Mouse (Mus musculus): ENCODE measurements around the gene Mat1a.

Mat1a gene

DNA sequence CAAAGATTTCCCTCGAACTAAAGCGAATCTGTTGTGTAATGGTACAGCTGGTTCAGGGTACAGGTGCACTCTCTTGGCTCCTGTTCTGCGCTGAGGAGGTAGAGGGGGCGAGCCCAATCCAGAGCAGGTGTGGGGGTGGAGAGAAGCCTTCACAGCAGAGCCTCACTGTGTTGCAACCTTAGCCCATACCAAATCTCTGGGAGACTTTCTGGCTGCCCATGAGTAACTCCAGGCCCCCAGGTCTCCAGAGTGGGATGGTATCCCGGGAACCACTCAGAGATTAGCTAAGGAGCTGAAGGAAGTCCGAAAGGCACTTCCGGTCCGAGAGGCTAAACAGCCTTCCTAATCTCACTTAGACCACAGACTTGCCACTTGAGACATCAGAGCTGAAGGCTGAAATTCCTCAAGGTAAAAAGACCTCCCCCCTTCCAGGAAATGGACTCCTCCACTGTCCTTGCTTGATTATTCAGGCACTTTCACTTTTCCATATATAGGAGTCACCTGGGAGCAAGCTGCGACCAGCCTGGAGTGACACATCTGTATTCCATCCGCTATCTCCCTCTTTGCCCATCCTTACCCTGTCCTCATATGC, at the start of gene Mat1a:
Gene Mat1a, plus strand, starts transcription at position 183 of the 592 bp plus-strand sequence.
- no peak for DNase-seq

- no peak for DNase-seq
Observed at GRCm38 (mm10) chr14:41065168-41065567, 39.7 kb upstream of the Mat1a start.

- DNase-seq, result no peak
Observed at GRCm38 (mm10) chr14:41066416-41066815, 38.4 kb upstream of the Mat1a start.

- no peak for DNase-seq
Observed at GRCm38 (mm10) chr14:41069108-41069507, 35.7 kb upstream of the Mat1a start, which contains the start of gene Dydc2. TSS of gene Dydc2 (minus strand) at chr14:41069208.

DNA sequence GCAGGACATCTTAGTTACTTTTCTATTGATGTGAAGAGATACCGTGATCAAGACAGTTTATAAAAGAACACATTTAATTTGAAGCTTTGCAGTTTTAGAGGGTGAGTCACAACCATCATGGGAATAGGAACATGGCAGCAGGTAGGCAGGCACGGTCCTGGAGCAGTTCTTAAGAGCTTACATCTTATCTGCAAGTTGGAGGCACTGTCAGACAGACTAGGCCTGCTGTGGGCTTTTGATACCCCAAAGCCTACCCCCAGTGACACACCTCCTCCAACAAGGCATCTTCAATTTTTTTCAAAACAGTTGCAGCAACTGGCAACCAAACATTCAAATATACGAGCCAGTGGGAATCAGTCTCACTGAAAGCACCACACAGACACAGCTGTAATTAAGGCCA, 34.5 kb upstream of the Mat1a start:
- DNase-seq, result no peak

- peak; percentile 29 for DNase-seq
Observed at GRCm38 (mm10) chr14:41072229-41072943, 32.4 kb upstream of the Mat1a start, which contains the start of gene Dydc1. TSS of gene Dydc1 (plus strand) at chr14:41072911.

DNA sequence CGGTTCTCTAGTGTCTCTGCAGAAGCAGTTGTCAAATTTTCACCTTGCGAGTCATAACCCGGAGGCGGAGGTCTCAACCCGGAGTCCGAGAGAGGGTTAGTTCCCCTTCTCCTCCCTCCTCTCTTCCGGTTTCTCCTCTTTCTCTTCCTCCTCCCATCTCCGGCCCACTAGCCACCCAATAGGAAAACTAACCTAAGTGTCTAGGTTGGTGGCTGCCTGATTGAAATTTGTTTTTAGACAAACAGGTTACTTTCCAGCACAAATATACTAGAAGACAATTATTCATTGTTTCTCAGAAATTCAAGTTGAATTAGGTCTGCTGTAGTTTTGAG, 31.9 kb upstream of the Mat1a start:
- no peak for DNase-seq

DNA sequence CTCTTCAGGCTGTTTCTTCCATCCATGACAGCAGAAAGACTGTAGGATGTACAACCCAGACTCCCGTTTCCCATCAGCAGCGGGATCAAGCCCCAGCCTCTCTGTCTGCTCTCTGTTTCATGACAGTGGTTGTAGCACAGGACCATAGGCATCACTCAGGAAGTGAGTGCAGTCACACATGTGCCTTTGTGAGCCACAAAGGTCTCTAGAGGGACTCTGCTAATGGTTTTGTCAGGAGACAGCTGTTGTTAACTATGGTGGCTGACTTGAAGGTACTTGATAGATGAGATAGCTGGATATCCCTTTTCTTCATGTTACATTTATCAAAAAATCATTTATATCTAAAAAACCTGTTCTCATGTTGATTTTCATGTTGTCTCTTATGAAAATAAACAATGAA, 22.4 kb upstream of the Mat1a start:
- no peak for DNase-seq

DNA sequence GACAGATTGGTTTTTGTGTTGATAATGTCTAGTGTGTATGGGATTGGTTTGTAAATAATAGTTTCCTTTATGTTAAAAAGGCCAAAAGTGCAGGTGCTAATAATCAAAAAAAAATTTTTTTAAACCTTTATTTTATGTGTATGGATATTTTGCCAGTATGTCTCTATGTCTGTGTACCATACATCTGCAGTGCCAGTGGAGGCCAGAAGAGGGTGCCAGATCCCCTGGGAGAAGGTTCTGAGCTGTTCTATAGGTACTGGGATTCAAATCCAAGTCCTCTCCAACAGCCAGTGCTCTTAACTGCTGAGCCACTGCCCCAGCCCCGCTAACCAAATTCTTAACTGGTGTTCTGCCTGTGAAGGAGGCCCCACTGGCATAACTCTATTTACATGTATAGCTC, 17.3 kb upstream of the Mat1a start:
- no peak for DNase-seq

DNA sequence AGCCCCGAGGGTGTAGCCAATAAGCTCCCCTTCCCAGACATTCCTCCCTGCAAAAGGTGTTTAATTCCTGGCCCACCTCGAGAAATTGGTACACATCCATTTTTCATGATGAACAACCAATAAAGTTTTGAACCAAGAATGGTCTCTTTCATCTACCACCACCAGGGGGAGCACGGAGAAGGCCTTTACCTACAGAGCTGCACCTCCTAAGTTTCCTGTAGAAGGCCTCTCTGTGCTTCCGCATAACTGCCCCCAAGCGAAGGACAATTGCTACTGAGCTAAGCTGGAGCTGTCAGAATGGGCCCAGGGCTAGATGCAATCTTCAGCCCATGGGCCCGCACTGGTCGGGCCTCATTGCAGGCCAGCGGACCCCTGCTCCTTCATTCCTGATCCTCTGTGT, 14.1 kb upstream of the Mat1a start:
- no peak for DNase-seq

DNA sequence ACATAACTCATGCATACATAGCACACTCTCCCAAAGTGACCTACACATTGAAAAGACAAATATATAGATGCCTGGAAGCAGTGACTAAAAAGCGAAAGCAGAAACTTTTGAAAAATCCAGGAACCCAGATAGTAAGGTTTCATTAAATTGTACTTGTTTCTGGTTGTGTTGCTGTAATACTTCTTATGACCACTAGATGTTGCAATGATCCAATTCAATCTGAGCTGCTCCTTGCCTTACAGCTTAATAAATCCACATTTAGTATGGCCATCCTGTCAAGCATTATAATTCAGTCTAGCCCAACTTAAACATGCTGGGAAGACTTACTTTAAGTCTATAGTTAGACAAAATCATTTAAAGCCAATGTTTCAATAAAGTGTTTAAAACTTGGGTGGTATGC, 10.7 kb upstream of the Mat1a start:
- no peak for DNase-seq

DNA sequence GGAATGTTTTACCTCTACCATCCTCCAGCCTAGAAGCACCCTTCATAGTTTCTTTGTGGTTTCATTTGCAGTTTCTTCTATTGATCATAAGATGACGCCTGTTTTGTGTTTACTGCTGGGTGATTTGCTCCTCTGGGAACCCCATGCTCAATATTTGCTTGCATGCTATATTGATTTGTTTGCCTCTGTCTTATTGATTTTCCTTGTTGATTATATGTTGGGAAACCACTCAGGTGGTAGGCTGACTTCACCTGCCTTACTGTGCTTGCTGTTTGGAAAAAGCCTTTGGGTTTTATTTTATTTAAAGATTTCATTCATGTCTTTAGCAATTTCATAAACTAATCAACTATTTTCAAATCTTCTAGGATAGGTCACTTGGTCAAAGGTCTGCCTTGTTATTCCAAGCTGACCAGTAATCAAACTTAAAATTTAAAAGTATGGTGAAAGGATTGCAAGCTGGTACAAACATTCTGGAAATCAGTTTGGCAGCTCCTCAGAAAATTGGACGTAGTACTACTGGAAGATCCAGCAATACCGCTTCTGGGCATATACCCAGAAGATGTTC, 8.5 kb upstream of the Mat1a start:
- no peak for DNase-seq

DNA sequence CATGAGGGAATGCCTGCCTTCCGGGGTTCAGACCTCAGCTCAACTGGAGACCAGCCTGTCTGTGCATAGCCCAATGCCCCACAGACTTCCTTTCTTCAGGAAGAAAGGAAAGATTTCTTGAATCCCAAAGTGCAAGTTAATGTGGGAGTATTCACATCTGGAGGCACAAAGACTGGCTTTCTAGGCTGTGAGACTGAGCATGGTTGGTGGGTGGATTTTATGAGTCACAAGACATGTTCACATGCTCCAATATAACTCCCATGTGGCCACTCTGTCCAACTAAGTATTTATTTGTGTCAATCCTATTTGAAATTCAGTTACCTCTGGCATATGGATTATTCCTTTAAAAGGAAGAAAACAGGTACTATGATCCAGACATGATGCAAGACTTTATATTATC, 6.1 kb upstream of the Mat1a start:
- DNase-seq, result no peak

DNA sequence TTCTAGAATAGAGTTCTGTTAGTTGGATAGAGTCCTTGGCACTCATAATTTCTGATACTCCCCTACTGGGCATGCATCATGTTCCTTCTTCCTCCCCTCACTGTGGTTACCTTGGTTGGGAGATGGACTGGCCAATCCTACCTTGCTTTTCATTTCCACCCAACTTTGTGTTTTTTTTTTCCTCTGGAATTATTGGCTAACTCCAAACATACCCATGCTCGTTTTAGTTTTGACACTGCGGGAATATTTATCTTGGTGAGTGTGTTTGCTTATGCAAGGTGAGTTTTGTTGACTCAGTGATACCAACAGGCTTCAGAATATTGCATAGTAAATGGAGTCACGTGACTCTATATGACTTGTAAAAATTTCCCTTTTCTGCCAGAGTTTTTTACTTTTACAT, 4.1 kb upstream of the Mat1a start:
- no peak for DNase-seq

- DNase-seq, result no peak
Observed at GRCm38 (mm10) chr14:41101242-41101641, 3.6 kb upstream of the Mat1a start.

GRCm38 (mm10) chr14:41102269-41102668, 2.6 kb upstream of the Mat1a start:
- DNase-seq, result no peak

DNA sequence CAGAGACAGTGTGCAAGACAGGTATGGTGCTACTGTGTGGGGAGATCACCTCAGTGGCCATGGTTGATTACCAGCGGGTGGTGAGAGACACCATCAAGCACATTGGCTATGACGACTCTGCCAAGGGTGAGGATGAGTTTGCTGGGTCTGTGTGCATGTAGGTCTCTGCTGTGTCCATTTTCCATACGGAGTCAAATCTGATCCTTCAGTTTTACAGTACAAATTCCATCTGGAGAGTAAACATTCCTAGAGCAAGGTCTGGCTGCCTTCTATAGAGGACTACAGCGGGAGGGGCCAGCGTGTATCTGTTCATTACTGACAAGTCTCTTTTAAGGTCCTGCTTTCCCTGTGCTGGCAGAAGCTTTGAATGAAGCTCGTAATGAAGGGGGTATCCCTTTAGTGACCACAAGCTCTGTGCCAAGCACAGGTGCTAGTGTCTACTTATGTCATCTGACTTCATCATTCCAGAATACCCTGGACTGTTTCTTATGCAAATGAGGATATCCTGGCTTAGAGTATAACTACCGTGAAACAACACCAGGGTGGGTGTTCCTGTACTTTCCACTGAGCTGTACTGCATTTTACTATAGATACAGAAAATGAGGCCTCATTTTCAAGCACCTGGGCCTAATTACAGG, 6.3 kb downstream of the Mat1a start:
- DNase-seq, result no peak

DNA sequence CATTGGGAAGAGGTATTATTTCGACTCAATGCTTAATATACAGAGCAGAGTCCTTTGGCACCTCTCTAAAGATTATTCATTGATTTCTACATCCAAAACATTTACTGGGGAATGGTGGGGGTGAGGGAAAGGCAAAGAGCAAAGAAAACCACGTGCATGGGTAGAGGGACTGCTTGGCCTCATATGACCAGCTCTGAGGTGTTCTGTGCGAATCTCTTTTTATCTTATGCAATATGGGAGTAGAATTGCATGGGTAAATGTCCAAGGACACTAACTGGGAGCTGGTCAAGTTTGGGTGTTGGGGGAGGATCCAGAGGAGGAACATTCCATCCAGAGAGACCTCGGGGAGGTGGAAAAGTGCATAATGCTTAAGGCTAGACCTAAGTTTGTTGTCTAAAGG, 8.1 kb downstream of the Mat1a start:
- DNase-seq, result no peak

GRCm38 (mm10) chr14:41116271-41116670, 11.4 kb downstream of the Mat1a start:
- DNase-seq, result no peak

DNA sequence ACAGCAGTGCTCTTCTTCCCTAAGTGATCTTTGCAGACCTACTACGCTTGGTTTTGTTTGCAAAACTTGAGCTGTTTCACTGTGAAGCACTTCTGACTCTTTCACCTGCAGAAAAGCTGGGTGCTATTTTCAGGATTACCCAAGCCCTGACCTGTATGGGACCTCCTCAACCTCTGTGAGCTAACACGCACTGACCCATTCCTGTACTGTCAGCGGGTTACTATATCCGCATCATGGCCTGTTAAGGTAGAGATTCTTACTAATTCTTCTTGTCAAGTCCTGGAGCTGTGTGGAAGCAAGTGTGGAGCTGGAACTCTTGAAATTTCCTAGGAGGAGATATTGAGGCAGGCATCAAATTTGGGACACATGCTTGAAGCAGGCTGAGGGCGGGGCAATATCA, 19.8 kb downstream of the Mat1a start:
- no peak for DNase-seq

DNA sequence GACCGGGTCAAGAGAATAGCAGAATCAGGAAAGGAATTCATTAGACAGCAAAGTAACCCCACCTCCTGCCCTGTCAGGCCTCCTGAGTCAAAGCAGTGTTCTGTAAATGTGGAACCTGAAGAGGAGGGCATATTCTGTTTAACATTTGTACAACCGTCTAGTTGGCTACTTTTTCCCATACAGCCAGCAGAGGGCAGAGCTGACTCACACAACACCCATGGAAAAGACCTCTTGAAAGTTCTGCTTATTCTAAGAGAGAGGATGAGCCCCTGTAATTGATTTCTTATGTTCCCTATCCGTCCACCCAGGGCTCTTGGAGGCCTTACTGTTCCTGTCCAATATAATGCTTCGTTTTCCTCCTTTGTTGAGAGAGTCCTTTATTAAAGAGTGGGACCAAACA, 23.2 kb downstream of the Mat1a start:
- DNase-seq, result peak; percentile 8

GRCm38 (mm10) chr14:41131540-41131939, 26.7 kb downstream of the Mat1a start, which contains the start of gene Sftpa1:
TSS of gene Sftpa1 (plus strand) at chr14:41131782.
- DNase-seq, result no peak

- no peak for DNase-seq
Observed at GRCm38 (mm10) chr14:41137006-41137405, 32.2 kb downstream of the Mat1a start.

DNA sequence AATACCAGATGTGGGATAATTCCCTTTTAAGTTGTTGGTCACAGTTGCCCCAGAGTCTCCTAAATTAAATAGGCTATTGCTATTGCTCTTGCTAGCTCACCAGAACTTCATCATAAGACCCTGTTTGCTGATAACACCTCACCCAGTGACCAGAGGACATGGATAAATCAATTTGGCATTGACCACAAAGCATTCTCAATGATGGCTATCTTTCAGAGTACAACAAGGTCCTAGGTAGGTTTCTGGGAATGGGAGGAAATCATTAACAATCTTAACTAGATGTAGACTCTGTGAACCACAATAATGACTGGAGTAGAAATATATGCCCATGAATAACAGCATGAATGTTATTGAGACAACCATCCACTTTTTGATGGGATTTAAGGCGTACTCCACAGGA, 35.9 kb downstream of the Mat1a start:
- no peak for DNase-seq

Measured in kidney, adult 11 months (tissue).